In the genomic region with DNA sequence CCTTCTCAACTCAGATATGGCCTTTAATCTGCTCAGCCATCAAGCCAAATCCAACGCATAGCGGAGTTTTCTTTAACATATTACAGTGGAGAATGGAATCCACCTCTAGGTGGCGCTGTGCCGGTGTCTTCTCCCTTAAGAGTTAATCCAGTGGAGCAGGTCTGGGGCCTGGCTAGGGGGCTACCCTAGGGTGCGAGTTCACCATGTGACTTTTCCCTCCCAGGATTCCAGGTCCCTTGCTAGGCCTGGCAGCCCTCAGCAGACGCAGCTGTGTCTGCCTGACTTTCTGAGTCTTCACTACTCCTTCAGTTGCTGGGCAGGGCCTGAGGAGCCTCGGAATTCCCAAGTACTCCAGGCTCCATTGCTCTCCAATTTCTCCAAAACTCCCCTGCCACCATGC, we compare ENCODE assay signal across 10 mouse cellular contexts. TPM values are rescaled to one million over a fixed set of nuclear protein-coding genes. Genes with fewer than 3 reads are reported as not detected.
A peak's percentile ranks its signal among the peaks of the same experiment; 100 is the strongest.
DNase-seq lines count a peak whose midpoint lies in the region; ATAC-seq and TF ChIP-seq lines count a peak whose summit lies in the region.
"Had no signal": no experiment of that assay in that cellular context is flagged by ENCODE, and none has a peak within 500 bp of the region (broad histone marks: within the 10 kb centered on the region; RNA-seq: fewer than 3 reads in every experiment).

No protein-coding gene starts in this region.

- ATAC-seq in CD4-positive, CD25-positive, alpha-beta regulatory T cell, adult 4 months, result no peak
- no peak for ATAC-seq in liver, embryonic 12.5 days
- ATAC-seq in midbrain, postnatal 0 days (ENCODE audit: low FRiP score), result no peak
- no peak for ATAC-seq in erythroid progenitor cell, adult 5-6 weeks (replicated peaks; ENCODE audit: low FRiP score, poor library complexity, severe bottlenecking)

- no peak overlapping the region for H3K4me2 ChIP-seq in liver, embryonic 12.5 days
- H3K4me2 ChIP-seq in midbrain, postnatal 0 days (ENCODE audit: low read depth, low read length, poor library complexity, severe bottlenecking), result no peak overlapping the region
- H3K4me2 ChIP-seq: embryonic facial prominence, embryonic 15.5 days; liver, embryonic 15.5 days had no signal

- no peak overlapping the region for H3K27ac ChIP-seq in liver, adult 2 months (replicated peaks; ENCODE audit: insufficient read depth, low read depth, low read length)
- no peak overlapping the region for H3K27ac ChIP-seq in liver, embryonic 12.5 days
- H3K27ac ChIP-seq in cerebellum, adult 2 months (ENCODE audit: insufficient read depth, low read length), result no peak overlapping the region
- H3K27ac ChIP-seq in midbrain, postnatal 0 days (ENCODE audit: low read depth, low read length), result no peak overlapping the region
- H3K27ac ChIP-seq: embryonic facial prominence, embryonic 15.5 days; liver, embryonic 15.5 days had no signal

- H3K27me3 ChIP-seq in liver, adult 2 months (ENCODE audit: control insufficient read depth, insufficient read depth, low read length), result no peaks in the 10 kb centered on the region
- H3K27me3 ChIP-seq in liver, embryonic 12.5 days (replicated peaks), result no peaks in the 10 kb centered on the region
- no peaks in the 10 kb centered on the region for H3K27me3 ChIP-seq in cerebellum, adult 2 months (ENCODE audit: control insufficient read depth, insufficient read depth, low read length)
- H3K27me3 ChIP-seq in midbrain, postnatal 0 days (ENCODE audit: insufficient read depth, low read length), result no peaks in the 10 kb centered on the region
- H3K27me3 ChIP-seq: embryonic facial prominence, embryonic 15.5 days; liver, embryonic 15.5 days had no signal

- 50% methylated on average over 7 of the region's 7 CpGs for WGBS in liver, adult 2 months
- 29% methylated on average over 7 of the region's 7 CpGs for WGBS in liver, embryonic 12.5 days (ENCODE audit: insufficient replicate concordance)
- 50% methylated on average over 7 of the region's 7 CpGs for WGBS in cerebellum, adult 2 months
- 35% methylated on average over 7 of the region's 7 CpGs for WGBS in midbrain, postnatal 0 days

- DNase-seq in CD4-positive, CD25-positive, alpha-beta regulatory T cell, adult 2 months (ENCODE audit: low read depth, low spot score), result peak; percentile 15
- no peak for DNase-seq in liver, adult 2 months (ENCODE audit: extremely low read depth, low read depth, low spot score)
- DNase-seq in cerebellum, adult 2 months, result peak; percentile 23 to 50
- peak; percentile 37 for DNase-seq in midbrain, postnatal 0 days (ENCODE audit: low spot score)
- DNase-seq in urinary bladder, postnatal 4 days (ENCODE audit: low spot score in 2 of 2), result no peak

- no peaks in the 10 kb centered on the region for H3K36me3 ChIP-seq in liver, adult 2 months (ENCODE audit: control insufficient read depth, insufficient read depth, low read length)
- no peaks in the 10 kb centered on the region for H3K36me3 ChIP-seq in liver, embryonic 12.5 days
- no peaks in the 10 kb centered on the region for H3K36me3 ChIP-seq in midbrain, postnatal 0 days (ENCODE audit: insufficient read depth, low read length)
- H3K36me3 ChIP-seq: embryonic facial prominence, embryonic 15.5 days; liver, embryonic 15.5 days had no signal

- no peaks in the 10 kb centered on the region for H3K9me3 ChIP-seq in liver, embryonic 12.5 days (replicated peaks)
- no peaks in the 10 kb centered on the region for H3K9me3 ChIP-seq in midbrain, postnatal 0 days (ENCODE audit: low read length)
- H3K9me3 ChIP-seq: embryonic facial prominence, embryonic 15.5 days; liver, embryonic 15.5 days had no signal

- no peak overlapping the region for H3K4me3 ChIP-seq in liver, adult 2 months (ENCODE audit: insufficient read depth, low read depth, low read length)
- no peak overlapping the region for H3K4me3 ChIP-seq in liver, embryonic 12.5 days
- H3K4me3 ChIP-seq in cerebellum, adult 2 months (replicated peaks; ENCODE audit: insufficient read depth, low read depth, low read length), result no peak overlapping the region
- no peak overlapping the region for H3K4me3 ChIP-seq in midbrain, postnatal 0 days (ENCODE audit: low read depth, low read length)
- H3K4me3 ChIP-seq: embryonic facial prominence, embryonic 15.5 days; liver, embryonic 15.5 days had no signal

- H3K4me1 ChIP-seq in liver, adult 2 months (ENCODE audit: control insufficient read depth, insufficient read depth, low read length), result peaks cover 3% of the 10 kb centered on the region; the same call in 1 of the 2 replicates
- no peaks in the 10 kb centered on the region for H3K4me1 ChIP-seq in liver, embryonic 12.5 days
- peaks cover 4% of the 10 kb centered on the region; the same call in 1 of the 2 replicates for H3K4me1 ChIP-seq in cerebellum, adult 2 months (ENCODE audit: control insufficient read depth, insufficient read depth, low read length)
- H3K4me1 ChIP-seq in midbrain, postnatal 0 days (ENCODE audit: insufficient read depth, low read length), result no peaks in the 10 kb centered on the region
- H3K4me1 ChIP-seq: embryonic facial prominence, embryonic 15.5 days; liver, embryonic 15.5 days had no signal

- no peaks in the 10 kb centered on the region for H3K79me2 ChIP-seq in liver, adult 2 months (ENCODE audit: control insufficient read depth, insufficient read depth, low read length)

- TF ChIP-seq POLR2A in liver, adult 2 months (IDR thresholded peaks at IDR 0.05; ENCODE audit: extremely low read depth, insufficient read depth, low read length), result no peak
- no peak for TF ChIP-seq POLR2A in cerebellum, adult 2 months (IDR thresholded peaks at IDR 0.05; ENCODE audit: borderline replicate concordance, insufficient read depth, low read length)

- no peak overlapping the region for H3K9ac ChIP-seq in liver, adult 2 months (ENCODE audit: low read depth, low read length)
- H3K9ac ChIP-seq in liver, embryonic 12.5 days, result no peak overlapping the region
- H3K9ac ChIP-seq in midbrain, postnatal 0 days (replicated peaks; ENCODE audit: low read length, poor library complexity, severe bottlenecking), result no peak overlapping the region
- H3K9ac ChIP-seq: embryonic facial prominence, embryonic 15.5 days; liver, embryonic 15.5 days had no signal

- TF ChIP-seq CTCF in liver, adult 2 months (IDR thresholded peaks at IDR 0.05; ENCODE audit: low read depth, low read length), result peak; percentile 30; the same call in 1 of the 2 replicates
- TF ChIP-seq CTCF in cerebellum, adult 2 months (IDR thresholded peaks at IDR 0.05; ENCODE audit: borderline replicate concordance, insufficient read depth, low read depth, low read length), result peak; percentile 44; the same call in 1 of the 2 replicates
- TF ChIP-seq CTCF in midbrain, postnatal 0 days (IDR thresholded peaks at IDR 0.05), result peak; percentile 48

RNA-seq across cellular contexts. Expression of gene Barhl2, which starts 40.8 kb away (rescaled TPM):
- polyA plus RNA-seq in CD4-positive, CD25-positive, alpha-beta regulatory T cell, adult 4 months (2017; shearing (Covaris generic)), result not detected
- not detected in 2 replicates for total RNA-seq in liver, adult 2 months (2014; rRNA removed)
- not detected in 2 replicates for polyA plus RNA-seq in liver, adult 2 months (2012; rRNA removed)
- not detected in 2 replicates for polyA plus RNA-seq in liver, embryonic 12.5 days (2016; fragmentation: Nextera tagmentation; extraction: Ambion mirVana)
- polyA plus RNA-seq in cerebellum, adult 2 months (2012; rRNA removed), result 33.4 and 38.4 TPM in 2 replicates
- total RNA-seq in midbrain, postnatal 0 days (2014; rRNA removed), result 27.6 and 28.0 TPM in 2 replicates
- polyA plus RNA-seq in midbrain, postnatal 0 days (2015; fragmentation: Nextera tagmentation; extraction: Ambion mirVana), result 5.7 and 6.5 TPM in 2 replicates
- total RNA-seq in erythroid progenitor cell, adult 5-6 weeks (2015; ENCODE audit: low replicate concordance), result not detected in 2 replicates
- total RNA-seq in erythroid progenitor cell, adult 5-6 weeks (2017; ENCODE audit: low replicate concordance), result not detected in 2 replicates
- polyA plus RNA-seq: embryonic facial prominence, embryonic 15.5 days; liver, embryonic 15.5 days had no signal

Comparison
In these comparisons a context has a peak if more than half of its experiments do, and no peak if none do; other contexts are left out.
1. DNase-seq: peak in CD4-positive, CD25-positive, alpha-beta regulatory T cell, adult 2 months (single experiment), cerebellum, adult 2 months (2 of 2) and midbrain, postnatal 0 days (single experiment); none in liver, adult 2 months (single experiment) and urinary bladder, postnatal 4 days (0 of 2).
2. Peak in every context shown above with its lines, with median percentiles within 50 percentile points of each other: CTCF ChIP-seq.